Mouse (Mus musculus) MEL (cell line): ENCODE data around the gene Rgl3. TPM values are rescaled to one million over a fixed set of nuclear protein-coding genes. Genes with fewer than 3 reads are reported as not detected.

Experiments used
- DNase-seq: peaks from one replicate; pipeline ENCODE4 v3.0.0; 2011; ENCODE audit warnings: low read depth, low spot score
- H3K27ac ChIP-seq: 2 replicates; pipeline ENCODE4 v1.5.1; 2012; ENCODE audit warnings: low read depth, mild to moderate bottlenecking, control low read depth, low read length, moderate library complexity; ENCODE audit not compliant: control insufficient read depth
- H3K27me3 ChIP-seq, 2 experiments: fragments of 150-350 bp in 1 of 2; sonication (generic) in 1 of 2; 2 replicates each; pipeline ENCODE4 v1.6.1; 2012; ENCODE audit warnings: low read length in 2 of 2, mild to moderate bottlenecking in 2 of 2, improper control_type of control experiment in 1 of 2, moderate library complexity in 1 of 2; ENCODE audit not compliant: insufficient read depth in 2 of 2, control insufficient read depth in 1 of 2
- H3K36me3 ChIP-seq, 2 experiments: 2 replicates each; pipeline ENCODE4 v1.6.1; 2012 to 2014; ENCODE audit warnings: low read length in 2 of 2, improper control_type of control experiment in 1 of 2, inconsistent platforms in 1 of 2, mild to moderate bottlenecking in 1 of 2; ENCODE audit not compliant: insufficient read depth in 2 of 2, control insufficient read depth in 1 of 2
- H3K4me1 ChIP-seq, 2 experiments: fragments of 150-350 bp in 1 of 2; sonication (generic) in 1 of 2; 2 replicates each; pipeline ENCODE4 v1.6.1; 2012; ENCODE audit warnings: low read length in 2 of 2, improper control_type of control experiment in 1 of 2, mild to moderate bottlenecking in 1 of 2; ENCODE audit not compliant: insufficient read depth in 2 of 2, control insufficient read depth in 1 of 2
- H3K4me3 ChIP-seq, 2 experiments: fragments of 150-350 bp in 1 of 2; sonication (generic) in 1 of 2; 2 replicates each; pipeline ENCODE4 v1.5.1; 2012; ENCODE audit warnings: low read depth in 2 of 2, low read length in 2 of 2, mild to moderate bottlenecking in 2 of 2, moderate library complexity in 2 of 2, control low read depth in 1 of 2, improper control_type of control experiment in 1 of 2; ENCODE audit not compliant: control insufficient read depth in 1 of 2, insufficient read depth in 1 of 2
- H3K79me2 ChIP-seq: 2 replicates; pipeline ENCODE4 v1.6.1; 2012; ENCODE audit warnings: mild to moderate bottlenecking, low read length, moderate library complexity; ENCODE audit not compliant: control insufficient read depth, poor library complexity, insufficient read depth
- H3K9ac ChIP-seq: 2 replicates; pipeline ENCODE4 v1.6.1; 2012; ENCODE audit warnings: low read depth, mild to moderate bottlenecking, control low read depth, low read length, moderate library complexity; ENCODE audit not compliant: control insufficient read depth, poor library complexity, severe bottlenecking
- H3K9me3 ChIP-seq: fragments of 150-350 bp; sonication (generic); replicated peaks from 2 replicates; pipeline ENCODE4 v1.6.1; 2012; ENCODE audit warnings: mild to moderate bottlenecking, low read length, improper control_type of control experiment, moderate library complexity; ENCODE audit not compliant: insufficient read depth
- BHLHE40 ChIP-seq: IDR thresholded peaks from 2 replicates; pipeline ENCODE4 v1.6.1; 2012; ENCODE audit warnings: low read depth, mild to moderate bottlenecking, inconsistent platforms, low read length, improper control_type of control experiment, borderline replicate concordance
- ELF1 ChIP-seq: IDR thresholded peaks from 2 replicates; pipeline ENCODE4 v1.6.1; 2014; ENCODE audit warnings: low read depth, mild to moderate bottlenecking, inconsistent platforms, low read length, improper control_type of control experiment, moderate library complexity
- EP300 ChIP-seq, 2 experiments: IDR thresholded peaks; 2 replicates each; pipeline ENCODE4 v1.6.1; 2011; ENCODE audit warnings: improper control_type of control experiment in 2 of 2, low read length in 2 of 2, low read depth in 1 of 2, mild to moderate bottlenecking in 1 of 2
- GABPA ChIP-seq: IDR thresholded peaks from 2 replicates; pipeline ENCODE4 v1.6.1; 2012; ENCODE audit warnings: low read depth, mild to moderate bottlenecking, inconsistent platforms, low read length, improper control_type of control experiment, moderate library complexity
- GATA1 ChIP-seq: IDR thresholded peaks from 2 replicates; pipeline ENCODE4 v1.6.1; 2011; ENCODE audit warnings: low read depth, low read length, improper control_type of control experiment
- JUND ChIP-seq: IDR thresholded peaks from 2 replicates; pipeline ENCODE4 v1.6.1; 2011; ENCODE audit warnings: low read depth, mild to moderate bottlenecking, improper control_type of control experiment, low read length
- MAX ChIP-seq: IDR thresholded peaks from 2 replicates; pipeline ENCODE4 v1.6.1; 2011; ENCODE audit warnings: low read length, improper control_type of control experiment
- MAZ ChIP-seq: IDR thresholded peaks from 2 replicates; pipeline ENCODE4 v1.6.1; 2012; ENCODE audit warnings: low read depth, mild to moderate bottlenecking, inconsistent platforms, low read length, improper control_type of control experiment
- MYB ChIP-seq: IDR thresholded peaks from 2 replicates; pipeline ENCODE4 v1.6.1; 2011; ENCODE audit warnings: mild to moderate bottlenecking, low read depth, low read length, improper control_type of control experiment
- MYC ChIP-seq: IDR thresholded peaks from 2 replicates; pipeline ENCODE4 v1.6.1; 2011; ENCODE audit warnings: low read depth, mild to moderate bottlenecking, low read length, improper control_type of control experiment, moderate library complexity
- POLR2A ChIP-seq, 2 experiments: IDR thresholded peaks; 2 replicates each; pipeline ENCODE4 v1.6.1; 2011 to 2012; ENCODE audit warnings: low read length in 2 of 2, mild to moderate bottlenecking in 2 of 2, control low read depth in 1 of 2, improper control_type of control experiment in 1 of 2, low read depth in 1 of 2, moderate library complexity in 1 of 2; ENCODE audit not compliant: control insufficient read depth in 1 of 2, insufficient read depth in 1 of 2, poor library complexity in 1 of 2
- POLR2AphosphoS2 ChIP-seq: IDR thresholded peaks from 2 replicates; pipeline ENCODE4 v1.6.1; 2011; ENCODE audit warnings: low read length, improper control_type of control experiment
- POLR2AphosphoS5 ChIP-seq: IDR thresholded peaks from 2 replicates; pipeline ENCODE4 v1.6.1; 2012; ENCODE audit warnings: low read depth, borderline replicate concordance, mild to moderate bottlenecking, inconsistent platforms, low read length, moderate library complexity, mixed read lengths
- SIN3A ChIP-seq: IDR thresholded peaks from 2 replicates; pipeline ENCODE4 v1.6.1; 2012; ENCODE audit warnings: low read length, improper control_type of control experiment, inconsistent platforms
- SMC3 ChIP-seq: IDR thresholded peaks from 2 replicates; pipeline ENCODE4 v1.6.1; 2011; ENCODE audit warnings: low read depth, low read length, improper control_type of control experiment
- TAL1 ChIP-seq: IDR thresholded peaks from 2 replicates; pipeline ENCODE4 v1.6.1; 2012; ENCODE audit warnings: mild to moderate bottlenecking, inconsistent platforms, low read length, moderate library complexity, mixed read lengths
- TBP ChIP-seq: IDR thresholded peaks from 2 replicates; pipeline ENCODE4 v1.8.0; 2011; ENCODE audit warnings: low read depth, low read length, improper control_type of control experiment
- TCF12 ChIP-seq: IDR thresholded peaks from 2 replicates; pipeline ENCODE4 v1.6.1; 2014; ENCODE audit warnings: low read depth, mild to moderate bottlenecking, inconsistent platforms, low read length, improper control_type of control experiment, moderate library complexity
- UBTF ChIP-seq: IDR thresholded peaks from 2 replicates; pipeline ENCODE4 v1.6.1; 2012; ENCODE audit warnings: low read depth, mild to moderate bottlenecking, inconsistent platforms, low read length, improper control_type of control experiment, moderate library complexity, borderline replicate concordance; ENCODE audit not compliant: insufficient read depth
- USF2 ChIP-seq, 2 experiments: IDR thresholded peaks; 2 replicates each; pipeline ENCODE4 v1.6.1; 2011 to 2012; ENCODE audit warnings: improper control_type of control experiment in 2 of 2, low read length in 2 of 2, borderline replicate concordance in 1 of 2, inconsistent platforms in 1 of 2, low read depth in 1 of 2, mild to moderate bottlenecking in 1 of 2; ENCODE audit not compliant: insufficient read depth in 1 of 2
- ZMIZ1 ChIP-seq: IDR thresholded peaks from 2 replicates; pipeline ENCODE4 v1.6.1; 2012; ENCODE audit warnings: low read depth, mild to moderate bottlenecking, inconsistent platforms, low read length, improper control_type of control experiment, moderate library complexity
- ZNF384 ChIP-seq: IDR thresholded peaks from 2 replicates; pipeline ENCODE4 v1.6.1; 2012; ENCODE audit warnings: low read depth, mild to moderate bottlenecking, inconsistent platforms, low read length, improper control_type of control experiment
- polyA plus RNA-seq, 2 experiments: library from polyadenylated mRNA; stranded (reverse) in 1 of 2; unstranded in 1 of 2; fragments of >175 nt in 1 of 2; fragments of >200 nt in 1 of 2; gene quantifications; 2 replicates each; pipeline versions ENCODE4 v1.2.1 to v1.2.4; 2012; ENCODE audit warnings: low replicate concordance in 2 of 2, low read depth in 1 of 2; ENCODE audit not compliant: insufficient read length in 2 of 2, insufficient read depth in 1 of 2, missing spikeins in 1 of 2
- total RNA-seq: library from RNA; depleted of rRNA; stranded (reverse); fragments of 300-350 nt; gene quantifications from 2 replicates; pipeline ENCODE4 v1.2.3, GENCODE M21; 2012

Gene Rgl3
- total and polyA plus RNA-seq, 3 experiments = not detected

DNA sequence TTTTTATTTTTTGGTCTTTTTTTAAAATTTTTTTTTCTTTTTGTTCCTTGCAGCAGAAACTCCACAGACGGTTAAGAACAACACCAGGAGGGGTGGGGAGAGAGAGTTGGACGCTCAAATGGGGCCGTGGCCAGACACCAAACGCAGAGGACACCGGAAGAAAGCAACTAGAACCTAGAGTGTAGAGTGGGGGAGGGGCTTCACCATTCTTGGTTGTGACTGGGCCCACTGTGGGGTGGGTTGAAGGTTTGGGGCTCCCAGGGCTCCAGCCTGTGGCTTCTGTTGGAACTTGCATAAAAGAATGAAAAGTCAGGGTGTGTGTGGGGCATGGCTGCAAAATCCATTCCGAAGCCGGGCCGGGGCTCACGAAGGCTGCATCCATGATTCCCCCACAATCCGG lies 27.0 kb upstream of the Rgl3 start:
- 0 out of 2 replicates have a peak, but pooled peaks have one; percentile 33 for TF ChIP-seq POLR2AphosphoS2
- TF ChIP-seq EP300 (IDR thresholded peaks at IDR 0.05; ENCODE audit: low read depth in 1 of 2, low read length in 2 of 2) = no peak
- peaks cover 0 to 13% of the 10 kb centered on the region in 2 experiments; a peak in 2 of 4 replicates for H3K36me3 ChIP-seq
- no peaks in the 10 kb centered on the region for H3K27me3 ChIP-seq
- no peaks in the 10 kb centered on the region; a peak in 1 of 4 replicates for H3K4me1 ChIP-seq
- H3K79me2 ChIP-seq = no peaks in the 10 kb centered on the region
- H3K27ac ChIP-seq = no peak overlapping the region
- H3K9ac ChIP-seq = no peak overlapping the region
- no peak overlapping the region for H3K4me3 ChIP-seq
- no peak for DNase-seq
- H3K9me3 ChIP-seq = no peaks in the 10 kb centered on the region

GRCm38 (mm10) chr9:22012731-22013130 lies 23.5 kb upstream of the Rgl3 start:
- no peak for TF ChIP-seq BHLHE40
- no peak for TF ChIP-seq ELF1
- no peak for TF ChIP-seq MAX
- TF ChIP-seq MYB = no peak
- no peak; a peak in 1 of 4 replicates for TF ChIP-seq POLR2A (IDR thresholded peaks at IDR 0.05; ENCODE audit: control insufficient read depth in 1 of 2, insufficient read depth in 1 of 2, low read depth in 1 of 2, low read length in 2 of 2, poor library complexity in 1 of 2)
- no peak for TF ChIP-seq TCF12
- no peak for TF ChIP-seq MYC
- no peak for TF ChIP-seq POLR2AphosphoS5
- TF ChIP-seq MAZ = no peak
- TF ChIP-seq ZNF384 = no peak
- no peak for TF ChIP-seq TAL1
- TF ChIP-seq SMC3 = no peak
- TF ChIP-seq UBTF = no peak
- no peak for TF ChIP-seq ZMIZ1
- no peak for TF ChIP-seq TBP
- no peak for TF ChIP-seq GABPA
- no peak for TF ChIP-seq USF2 (IDR thresholded peaks at IDR 0.05; ENCODE audit: borderline replicate concordance in 1 of 2, insufficient read depth in 1 of 2, low read depth in 1 of 2, low read length in 2 of 2)
- no peak for TF ChIP-seq GATA1
- TF ChIP-seq JUND = no peak
- no peak for TF ChIP-seq SIN3A
- Histone ChIP-seq H3K9ac (no peak overlapping the region), H3K9me3 (no peaks in the 10 kb centered on the region), H3K36me3 (peaks cover 0 to 25% of the 10 kb centered on the region in 2 experiments; a peak in 2 of 4 replicates), H3K4me3 (no peak overlapping the region), H3K27ac (no peak overlapping the region), H3K27me3 (no peaks in the 10 kb centered on the region), H3K79me2 (no peaks in the 10 kb centered on the region), H3K4me1 (no peaks in the 10 kb centered on the region; a peak in 1 of 4 replicates)
- DNase-seq = no peak
